Mouse (Mus musculus): ENCODE measurements at regions not wholly inside any gene's neighbourhood (a gene's known extent, or its start where the extent isn't known, plus 50 kb on each side); places are given as distances from the start of the nearest gene placed in this dataset.

- Histone ChIP-seq H3K27ac (ENCODE audit: insufficient read depth, low read length) (no peak overlapping the region), H3K4me3 (ENCODE audit: insufficient read depth, low read length) (no peak overlapping the region), H3K4me1 (ENCODE audit: control insufficient read depth, insufficient read depth, low read length) (no peaks in the 10 kb centered on the region)
- TF ChIP-seq POLR2A (IDR thresholded peaks at IDR 0.05; ENCODE audit: low read depth, low read length) (no peak), CTCF (IDR thresholded peaks at IDR 0.05; ENCODE audit: borderline replicate concordance, insufficient read depth, low read length) (no peak)
Observed at GRCm38 (mm10) chr1:189102781-189103180, 95.1 kb upstream of the Kctd3 start.

- no peak for TF ChIP-seq POLR2A (IDR thresholded peaks at IDR 0.05; ENCODE audit: low read depth, low read length)
- TF ChIP-seq CTCF (IDR thresholded peaks at IDR 0.05; ENCODE audit: borderline replicate concordance, insufficient read depth, low read length): no peak
- no peak overlapping the region for H3K4me3 ChIP-seq (ENCODE audit: insufficient read depth, low read length)
- H3K4me1 ChIP-seq (ENCODE audit: control insufficient read depth, insufficient read depth, low read length): no peaks in the 10 kb centered on the region
- H3K27ac ChIP-seq (ENCODE audit: insufficient read depth, low read length): no peak overlapping the region
Observed at GRCm38 (mm10) chr1:189099121-189099520, 91.5 kb upstream of the Kctd3 start.

- no peak for TF ChIP-seq CTCF (IDR thresholded peaks at IDR 0.05; ENCODE audit: borderline replicate concordance, insufficient read depth, low read length)
- no peak for TF ChIP-seq POLR2A (IDR thresholded peaks at IDR 0.05; ENCODE audit: low read depth, low read length)
- no peak overlapping the region for H3K27ac ChIP-seq (ENCODE audit: insufficient read depth, low read length)
- H3K4me1 ChIP-seq (ENCODE audit: control insufficient read depth, insufficient read depth, low read length): no peaks in the 10 kb centered on the region
- no peak overlapping the region for H3K4me3 ChIP-seq (ENCODE audit: insufficient read depth, low read length)
Observed at GRCm38 (mm10) chr1:189092819-189093218, 85.2 kb upstream of the Kctd3 start.

GRCm38 (mm10) chr1:189085245-189085644 lies 77.6 kb upstream of the Kctd3 start:
- H3K4me1 ChIP-seq (ENCODE audit: control insufficient read depth, insufficient read depth, low read length): no peaks in the 10 kb centered on the region
- no peak overlapping the region for H3K4me3 ChIP-seq (ENCODE audit: insufficient read depth, low read length)
- H3K27ac ChIP-seq (ENCODE audit: insufficient read depth, low read length): no peak overlapping the region
- TF ChIP-seq POLR2A (IDR thresholded peaks at IDR 0.05; ENCODE audit: low read depth, low read length) (no peak), CTCF (IDR thresholded peaks at IDR 0.05; ENCODE audit: borderline replicate concordance, insufficient read depth, low read length) (no peak)

GRCm38 (mm10) chr1:189081267-189081666 lies 73.6 kb upstream of the Kctd3 start:
- Histone ChIP-seq H3K4me1 (ENCODE audit: control insufficient read depth, insufficient read depth, low read length) (no peaks in the 10 kb centered on the region), H3K4me3 (ENCODE audit: insufficient read depth, low read length) (no peak overlapping the region), H3K27ac (ENCODE audit: insufficient read depth, low read length) (no peak overlapping the region)
- TF ChIP-seq POLR2A (IDR thresholded peaks at IDR 0.05; ENCODE audit: low read depth, low read length): no peak
- TF ChIP-seq CTCF (IDR thresholded peaks at IDR 0.05; ENCODE audit: borderline replicate concordance, insufficient read depth, low read length): no peak

GRCm38 (mm10) chr1:189080797-189081196 lies 73.2 kb upstream of the Kctd3 start:
- no peak overlapping the region for H3K4me3 ChIP-seq (ENCODE audit: insufficient read depth, low read length)
- no peaks in the 10 kb centered on the region for H3K4me1 ChIP-seq (ENCODE audit: control insufficient read depth, insufficient read depth, low read length)
- peak; percentile 91 for TF ChIP-seq CTCF (IDR thresholded peaks at IDR 0.05; ENCODE audit: borderline replicate concordance, insufficient read depth, low read length)
- TF ChIP-seq POLR2A (IDR thresholded peaks at IDR 0.05; ENCODE audit: low read depth, low read length): no peak
- no peak overlapping the region for H3K27ac ChIP-seq (ENCODE audit: insufficient read depth, low read length)

- Histone ChIP-seq H3K4me3 (ENCODE audit: insufficient read depth, low read length) (no peak overlapping the region), H3K27ac (ENCODE audit: insufficient read depth, low read length) (no peak overlapping the region), H3K4me1 (ENCODE audit: control insufficient read depth, insufficient read depth, low read length) (no peaks in the 10 kb centered on the region)
- TF ChIP-seq CTCF (IDR thresholded peaks at IDR 0.05; ENCODE audit: borderline replicate concordance, insufficient read depth, low read length) (no peak), POLR2A (IDR thresholded peaks at IDR 0.05; ENCODE audit: low read depth, low read length) (no peak)
Observed at GRCm38 (mm10) chr1:189079451-189080410, 72.1 kb upstream of the Kctd3 start.

GRCm38 (mm10) chr1:189077861-189078260 lies 70.2 kb upstream of the Kctd3 start:
- TF ChIP-seq CTCF (IDR thresholded peaks at IDR 0.05; ENCODE audit: borderline replicate concordance, insufficient read depth, low read length): no peak
- TF ChIP-seq POLR2A (IDR thresholded peaks at IDR 0.05; ENCODE audit: low read depth, low read length): no peak

GRCm38 (mm10) chr1:189076276-189076675 lies 68.6 kb upstream of the Kctd3 start:
- no peaks in the 10 kb centered on the region for H3K4me1 ChIP-seq (ENCODE audit: control insufficient read depth, insufficient read depth, low read length)
- no peak overlapping the region for H3K4me3 ChIP-seq (ENCODE audit: insufficient read depth, low read length)
- TF ChIP-seq POLR2A (IDR thresholded peaks at IDR 0.05; ENCODE audit: low read depth, low read length) (no peak), CTCF (IDR thresholded peaks at IDR 0.05; ENCODE audit: borderline replicate concordance, insufficient read depth, low read length) (no peak)
- H3K27ac ChIP-seq (ENCODE audit: insufficient read depth, low read length): no peak overlapping the region

More at GRCm38 (mm10) chr1:189077861-189078260, 70.2 kb upstream of the Kctd3 start:
- no peaks in the 10 kb centered on the region for H3K4me1 ChIP-seq (ENCODE audit: control insufficient read depth, insufficient read depth, low read length)
- H3K27ac ChIP-seq (ENCODE audit: insufficient read depth, low read length): peak overlapping the region; percentile 37; the same call in 1 of the 2 replicates
- H3K4me3 ChIP-seq (ENCODE audit: insufficient read depth, low read length): no peak overlapping the region

GRCm38 (mm10) chr1:189075671-189076070 lies 68.0 kb upstream of the Kctd3 start:
- TF ChIP-seq CTCF (IDR thresholded peaks at IDR 0.05; ENCODE audit: borderline replicate concordance, insufficient read depth, low read length) (no peak), POLR2A (IDR thresholded peaks at IDR 0.05; ENCODE audit: low read depth, low read length) (no peak)
- H3K4me1 ChIP-seq (ENCODE audit: control insufficient read depth, insufficient read depth, low read length): no peaks in the 10 kb centered on the region

More at GRCm38 (mm10) chr1:189075671-189076070, 68.0 kb upstream of the Kctd3 start:
- H3K4me3 ChIP-seq (ENCODE audit: insufficient read depth, low read length): no peak overlapping the region
- H3K27ac ChIP-seq (ENCODE audit: insufficient read depth, low read length): no peak overlapping the region
